Mouse (Mus musculus) G1E-ER4 (cell line): Measurements from ENCODE around the gene Larp1. TPM values are rescaled to one million over a fixed set of nuclear protein-coding genes. Genes with fewer than 3 reads are reported as not detected.

Experiments used
- GATA1 ChIP-seq: IDR thresholded peaks from one replicate; pipeline ENCODE4 v1.8.0; 2012; ENCODE audit warnings: low read length, inconsistent platforms
- polyA plus RNA-seq: library from polyadenylated mRNA; stranded (reverse); fragments of >175 nt; gene quantifications from 2 replicates; pipeline ENCODE4 v1.2.3, GENCODE M21; 2012

Larp1 gene
- polyA plus RNA-seq, 1 experiment: 122 TPM

DNA sequence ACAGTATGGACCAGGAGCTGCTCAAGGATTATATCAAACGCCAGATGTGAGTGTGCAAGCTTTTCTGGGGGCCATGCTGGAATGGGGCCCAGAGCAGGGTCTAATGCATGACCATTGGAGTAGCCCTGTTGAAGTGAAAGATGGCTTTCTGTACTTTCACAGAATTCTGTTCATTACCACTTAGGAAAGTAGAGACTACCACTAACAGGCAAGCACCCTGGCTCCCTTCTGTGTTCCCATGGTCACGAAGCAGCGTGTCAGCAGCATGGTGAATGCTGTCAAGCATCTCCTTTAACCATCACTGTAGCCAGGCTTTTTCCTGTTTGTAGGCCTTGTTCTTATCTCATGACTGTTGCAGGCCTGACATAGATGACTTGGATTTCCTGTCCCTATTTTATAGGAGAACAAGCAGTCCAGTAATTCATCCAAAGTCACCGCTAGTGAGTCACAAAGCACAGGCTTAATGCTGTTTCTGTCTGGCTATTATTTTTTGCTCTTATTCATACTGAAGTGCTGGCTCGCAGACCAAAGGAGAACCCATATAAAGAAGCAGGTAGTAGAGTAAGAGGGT is 34.1 kb downstream of the Larp1 start:
- TF ChIP-seq GATA1: no peak

DNA sequence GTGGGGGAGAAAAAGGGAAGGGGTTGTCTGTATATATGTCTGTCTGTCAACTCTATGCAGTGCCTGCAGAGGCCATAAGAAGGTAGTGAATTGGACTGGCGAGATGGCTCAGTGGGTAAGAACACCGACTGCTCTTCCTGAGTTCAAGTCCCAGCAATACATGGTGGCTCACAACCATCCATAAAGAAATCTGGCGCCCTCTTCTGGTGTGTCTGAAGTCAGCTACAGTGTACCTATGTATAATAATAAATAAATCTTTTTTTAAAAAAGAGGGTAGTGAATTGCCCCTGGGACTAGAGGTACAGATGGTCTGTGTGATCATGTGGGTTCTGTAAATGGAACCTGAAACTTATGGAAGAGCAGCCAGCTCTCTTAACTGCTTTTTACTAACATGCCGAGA is 37.6 kb downstream of the Larp1 start:
- TF ChIP-seq GATA1: no peak

DNA sequence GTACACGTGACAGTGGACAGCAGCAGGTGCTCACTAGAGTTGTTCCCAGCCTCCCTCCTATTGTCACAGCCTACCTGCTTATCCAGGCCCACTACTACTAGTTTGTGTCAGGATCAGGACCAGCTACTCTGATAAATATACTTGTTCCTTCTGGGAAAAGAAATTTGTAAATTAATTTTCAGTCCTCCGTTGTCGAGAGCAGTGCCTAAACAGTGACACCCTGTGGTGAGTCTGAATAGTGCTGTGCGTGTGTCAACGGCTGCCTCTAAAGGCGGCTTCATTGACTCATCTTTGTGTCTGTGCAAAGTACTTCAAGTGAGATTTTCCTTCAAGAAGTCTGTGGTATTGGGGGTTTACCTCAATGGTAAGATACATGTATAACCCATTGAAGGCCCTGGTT is 48.6 kb downstream of the Larp1 start:
- TF ChIP-seq GATA1: no peak

DNA sequence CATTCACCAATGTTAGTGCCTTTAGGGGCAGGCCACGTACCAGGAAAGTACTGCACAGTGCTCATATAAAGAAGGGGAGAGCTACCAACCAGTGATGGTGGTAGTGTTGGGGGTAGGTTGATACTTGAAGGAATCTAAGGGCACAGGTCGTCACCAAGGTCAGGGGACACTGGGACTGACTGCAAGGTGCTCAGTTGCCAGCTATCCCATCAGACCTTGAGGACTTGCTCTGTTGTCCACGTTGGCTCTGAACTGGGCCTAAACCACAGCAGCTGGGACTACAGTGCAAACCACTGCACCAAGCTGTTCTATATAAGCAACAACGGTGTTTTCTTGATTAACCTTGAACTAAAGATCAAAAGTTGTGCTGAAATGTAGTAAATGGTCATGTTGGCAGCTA is 53.7 kb downstream of the Larp1 start:
- TF ChIP-seq GATA1: no peak

DNA sequence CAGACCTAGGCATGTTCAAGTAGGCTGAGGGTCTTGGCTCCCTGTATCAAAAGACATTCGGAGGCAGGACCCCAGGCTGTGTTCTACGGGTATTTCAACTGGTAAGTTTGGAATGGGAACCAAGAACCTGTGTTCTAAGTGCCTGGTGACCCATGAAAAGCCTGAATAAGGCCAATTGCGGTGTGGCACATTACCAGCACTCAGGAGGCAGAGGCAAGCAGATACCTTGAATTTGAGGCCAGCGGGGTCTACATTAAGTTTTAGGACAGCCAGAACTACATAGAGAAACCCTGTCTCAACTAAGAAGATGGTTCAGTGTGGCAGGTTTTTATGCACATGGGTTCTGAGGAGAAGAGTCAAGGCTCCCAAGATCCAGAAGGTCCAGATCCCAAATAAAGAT is 56.2 kb downstream of the Larp1 start:
- no peak for TF ChIP-seq GATA1

DNA sequence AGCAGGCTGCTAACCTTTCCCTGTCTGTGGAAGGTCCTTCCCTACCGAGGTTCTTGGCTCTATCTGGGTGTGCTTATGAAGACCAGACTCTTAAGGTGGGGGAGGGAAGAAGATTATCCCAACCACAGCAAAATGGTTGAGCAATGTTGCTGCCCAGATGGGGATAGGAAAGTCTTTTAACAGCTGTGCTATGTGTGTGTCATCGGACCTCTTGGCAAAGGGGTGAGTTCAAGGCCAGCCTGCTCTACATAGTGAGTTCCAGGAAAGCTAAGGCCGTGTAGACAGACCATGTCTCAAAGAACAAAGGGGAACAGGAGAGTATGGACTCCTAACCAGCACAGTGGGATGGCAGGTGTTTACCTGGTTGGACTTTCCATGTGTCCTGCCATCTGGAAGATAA is 64.1 kb downstream of the Larp1 start:
- no peak for TF ChIP-seq GATA1

DNA sequence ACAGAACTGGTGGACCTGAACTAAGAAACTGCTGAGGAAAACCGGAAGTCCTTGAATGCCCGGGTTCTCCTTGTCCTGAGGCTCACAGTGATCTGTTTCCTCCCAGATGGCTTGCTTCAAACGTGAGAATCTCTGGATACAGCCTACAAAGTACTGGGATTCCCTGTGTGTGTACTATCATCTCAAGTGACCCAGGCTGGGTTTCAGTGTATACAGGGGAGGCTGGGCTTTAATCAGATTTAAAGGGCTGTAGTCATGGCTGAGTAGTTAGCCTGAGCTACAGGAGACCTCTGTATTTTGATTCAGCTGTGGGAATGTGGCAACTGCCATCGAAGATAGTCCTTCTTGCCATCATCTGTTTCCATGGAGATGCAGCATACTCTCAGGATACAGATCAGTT is 68.4 kb downstream of the Larp1 start:
- TF ChIP-seq GATA1: no peak

DNA sequence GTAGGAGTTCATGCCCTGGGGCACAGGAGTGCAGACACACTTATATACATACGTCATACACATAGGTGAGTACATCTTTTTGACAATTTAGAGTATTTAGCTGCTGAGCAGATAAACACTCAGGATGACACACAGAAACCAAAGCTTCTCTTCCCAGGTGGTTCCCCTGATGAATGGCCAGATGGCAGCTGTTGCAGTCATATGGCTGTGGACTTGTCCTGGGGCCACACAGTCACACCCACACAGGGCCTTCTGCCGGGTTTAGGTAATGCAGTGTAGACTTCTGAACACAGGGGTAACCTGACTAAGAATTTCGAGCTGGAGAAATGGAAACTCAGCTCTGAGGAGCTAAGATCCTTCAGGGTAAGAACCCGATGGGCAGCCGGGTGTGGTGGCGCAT is 72.9 kb downstream of the Larp1 start:
- TF ChIP-seq GATA1: no peak

DNA sequence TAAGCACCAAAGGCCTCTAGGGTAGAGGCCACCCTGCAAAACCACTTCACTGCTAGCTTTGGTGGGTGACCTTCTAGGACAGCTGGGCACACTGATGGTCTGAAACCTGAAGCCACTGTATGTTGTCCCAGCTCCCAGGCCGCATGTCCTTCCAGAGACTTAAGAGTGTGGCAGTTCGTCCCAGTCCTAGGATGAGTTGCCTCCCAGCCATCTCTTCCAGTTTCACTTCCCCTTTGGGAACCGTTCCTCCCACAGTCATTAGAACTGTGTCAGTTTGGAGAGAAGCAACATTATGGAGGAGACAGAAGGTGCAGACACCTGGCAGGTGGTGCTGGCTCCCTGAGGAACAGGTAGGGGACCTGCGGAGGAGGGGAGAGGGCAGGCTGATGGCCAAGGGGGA is 83.7 kb downstream of the Larp1 start:
- TF ChIP-seq GATA1: no peak

DNA sequence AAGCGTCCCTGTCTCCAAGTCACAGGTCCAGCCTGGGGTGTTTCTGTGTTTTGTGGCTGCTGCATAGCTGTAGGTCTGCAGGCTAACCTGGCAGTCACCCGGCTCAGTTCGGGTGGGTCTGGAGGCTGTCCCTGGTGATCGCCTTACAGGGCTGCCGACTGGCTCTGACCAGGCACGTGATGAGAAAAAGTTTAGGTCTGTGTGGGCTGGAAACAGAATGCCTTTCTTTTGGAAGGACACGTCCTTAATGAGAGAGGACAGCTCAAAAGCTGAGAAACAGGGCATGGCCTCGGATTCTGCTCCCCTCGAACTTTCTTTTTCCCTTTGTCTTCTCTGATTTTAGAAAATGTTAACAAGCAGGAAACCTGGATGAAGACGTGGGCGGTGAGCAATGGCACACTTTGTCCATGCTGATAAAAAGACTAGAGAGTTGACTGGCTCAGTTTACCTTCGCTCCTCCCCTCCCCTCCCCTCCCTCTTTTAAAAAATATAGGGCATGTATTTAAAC is 84.2 kb downstream of the Larp1 start, which contains the start of gene Gm12248:
TSS of gene Gm12248 (minus strand) at position 114 of the 508 bp plus-strand sequence.
- no peak for TF ChIP-seq GATA1

DNA sequence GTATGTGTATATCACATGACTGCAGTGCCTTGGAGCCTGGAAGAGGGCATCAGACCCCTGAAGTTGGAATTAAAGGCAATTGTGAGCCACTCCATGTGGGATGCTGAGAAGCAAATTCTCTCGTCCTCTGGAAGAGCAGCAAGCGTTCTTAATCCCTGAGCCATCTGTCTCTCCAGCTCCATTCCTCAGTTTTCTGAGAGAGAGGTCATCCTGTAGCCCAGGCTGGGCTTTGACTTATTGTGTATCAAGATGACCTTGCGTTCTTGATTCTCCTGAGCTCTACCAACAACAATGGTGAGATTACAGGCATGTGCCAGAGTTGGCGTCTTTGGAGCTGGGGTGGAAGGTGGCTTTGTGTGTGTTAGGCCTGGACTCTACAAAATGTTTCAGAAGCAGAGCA is 85.9 kb downstream of the Larp1 start:
- no peak for TF ChIP-seq GATA1

DNA sequence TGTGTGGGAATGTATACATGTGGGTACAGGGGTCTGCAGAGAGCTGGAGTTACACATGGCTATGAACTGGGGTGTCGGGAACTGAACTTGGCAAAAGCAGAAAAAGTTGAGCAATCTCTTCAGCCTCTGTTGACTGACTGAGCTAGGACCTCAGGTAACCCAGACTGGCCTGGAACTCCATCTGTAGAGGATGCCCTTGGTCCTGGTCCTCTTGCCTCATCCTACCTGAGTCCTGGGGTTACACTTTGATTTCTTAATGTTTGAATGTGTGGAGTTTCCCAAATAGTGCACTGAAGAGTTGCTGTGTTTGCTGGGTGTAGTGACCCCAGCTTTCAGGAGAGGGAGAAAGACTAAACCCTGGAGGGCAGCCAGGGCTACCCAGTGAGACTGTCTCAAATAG is 86.7 kb downstream of the Larp1 start:
- TF ChIP-seq GATA1: no peak

DNA sequence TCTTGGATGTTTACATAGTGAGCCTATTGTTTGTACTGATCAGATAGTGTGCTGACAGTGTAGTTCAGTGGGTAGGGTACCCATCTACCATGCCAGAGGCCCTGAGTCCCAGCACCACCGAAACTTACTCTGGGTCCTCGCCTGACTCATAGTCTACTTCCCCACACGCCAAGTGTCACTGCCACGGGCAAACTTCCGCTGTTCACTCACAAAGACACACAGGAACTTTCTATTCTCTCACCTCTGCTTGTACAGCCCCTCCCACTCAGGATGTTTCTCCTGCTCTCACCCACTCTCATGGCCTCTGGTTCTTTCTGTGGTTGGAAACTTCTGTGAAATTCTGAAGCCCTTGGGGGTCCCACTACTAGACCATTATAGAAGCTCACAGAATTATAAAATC is 87.3 kb downstream of the Larp1 start:
- TF ChIP-seq GATA1: no peak

DNA sequence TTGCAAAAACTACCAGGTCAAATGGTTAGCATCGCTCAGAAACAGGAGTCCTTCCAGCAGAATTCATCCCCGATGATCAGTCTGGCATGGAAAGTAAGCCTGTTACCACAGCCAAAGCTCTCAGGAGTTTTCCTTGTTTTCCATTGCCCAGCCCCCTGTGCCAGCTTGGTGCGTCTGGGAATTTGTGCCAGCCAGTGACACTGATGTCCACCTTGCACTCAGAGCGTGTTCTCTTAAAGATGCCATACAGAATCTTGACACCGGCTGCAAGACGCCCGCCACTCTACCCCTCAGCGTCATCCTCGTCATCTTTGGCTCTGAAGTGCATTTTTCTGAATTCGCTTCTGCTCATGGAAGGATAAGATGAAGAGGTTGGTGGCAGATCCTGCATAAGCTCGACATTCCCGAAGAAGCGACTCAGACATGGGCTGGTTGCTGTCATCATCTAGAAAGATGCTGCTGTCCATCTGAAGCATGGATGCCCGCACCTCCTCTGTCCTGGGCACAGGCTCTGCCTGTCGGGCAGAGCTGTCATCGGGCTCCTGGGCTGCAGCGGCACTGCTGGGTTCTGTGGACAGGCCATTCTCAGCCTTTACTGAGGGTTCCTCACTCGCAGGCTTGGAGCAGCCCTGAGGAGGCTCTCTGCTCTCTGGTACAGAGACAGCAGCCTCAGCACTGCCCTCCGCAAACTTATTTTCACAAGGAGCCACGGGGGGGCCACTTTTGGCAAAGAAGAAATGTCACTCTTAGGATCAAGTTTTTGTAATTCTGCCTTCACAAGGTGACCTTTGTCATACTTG is 88.2 kb downstream of the Larp1 start:
- TF ChIP-seq GATA1: no peak

DNA sequence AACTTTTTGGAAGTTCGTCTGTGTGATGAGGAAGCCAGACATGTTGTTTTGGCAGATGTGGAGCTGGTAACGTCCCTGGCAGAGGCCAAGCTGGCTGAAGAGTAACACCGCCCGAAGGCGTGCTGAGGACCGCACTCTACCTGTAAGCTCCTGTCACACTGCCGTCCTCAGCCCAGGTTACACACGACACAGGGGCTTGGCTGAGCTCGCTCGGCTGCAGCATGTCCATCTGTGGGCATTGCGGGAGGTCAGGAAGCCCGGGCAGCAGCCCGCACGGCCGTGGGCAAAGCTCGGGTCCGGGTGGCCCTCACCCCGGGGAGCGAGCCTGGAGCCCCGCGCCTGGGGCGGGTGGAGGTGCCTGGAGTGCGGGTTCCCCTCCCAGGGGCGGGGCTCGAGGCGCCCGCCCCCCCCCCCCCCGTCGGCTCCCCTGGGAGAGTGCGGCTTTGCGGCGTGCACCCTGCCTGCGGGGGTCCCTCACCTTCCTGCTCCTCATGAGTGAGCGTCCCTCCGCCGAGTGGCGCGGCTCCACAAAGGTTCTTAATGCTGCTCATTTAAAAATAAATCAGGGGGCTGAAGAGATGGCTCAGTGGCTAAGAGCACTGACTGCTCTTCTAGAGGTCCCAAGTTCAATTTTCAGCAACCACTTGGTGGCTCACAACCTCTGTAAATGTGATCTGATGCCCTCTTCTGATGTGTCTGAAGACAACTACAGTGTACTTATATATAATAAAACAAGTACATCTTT is 88.9 kb downstream of the Larp1 start:
- no peak for TF ChIP-seq GATA1

DNA sequence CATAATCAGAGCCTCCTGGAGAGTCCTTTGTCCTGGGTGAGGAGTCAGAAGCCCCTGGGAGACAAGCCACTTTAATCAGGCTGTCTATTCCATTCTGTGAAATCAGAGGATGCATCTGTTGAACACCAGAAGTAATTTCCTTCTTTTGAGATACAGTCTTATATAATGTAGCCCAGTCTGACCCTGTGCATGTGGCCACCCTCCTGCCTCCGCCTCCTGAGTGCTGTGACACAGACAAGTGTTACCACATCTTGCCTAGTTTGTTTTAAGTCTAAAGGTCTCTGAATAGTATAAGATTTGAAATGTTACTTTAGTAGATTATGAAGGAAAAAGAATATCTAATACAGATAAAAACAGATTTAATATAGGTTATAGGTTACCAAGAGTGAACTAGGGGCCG is 91.1 kb downstream of the Larp1 start:
- TF ChIP-seq GATA1: no peak
